8 mouse cellular contexts compared by ENCODE assay signal in the genomic region with DNA sequence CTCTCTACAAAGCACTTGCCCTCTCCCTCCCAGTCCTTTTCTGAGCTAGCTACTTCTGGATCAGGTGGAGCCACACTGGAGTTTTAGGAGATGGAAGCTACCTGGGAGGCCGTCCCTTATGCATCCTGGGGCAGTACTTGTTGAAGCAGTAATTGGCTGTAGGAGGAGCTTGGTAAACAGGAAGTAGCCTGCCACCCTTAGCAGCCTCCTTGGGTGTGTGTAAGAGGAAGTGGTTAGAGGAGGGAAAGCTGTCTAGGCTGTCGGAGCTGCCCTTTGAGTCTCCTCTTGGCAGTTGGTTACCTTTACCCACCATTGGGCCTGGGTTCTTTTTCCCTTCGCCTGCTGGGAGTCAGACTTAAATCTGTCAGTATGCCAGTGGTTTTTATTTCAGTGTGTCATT. TPM values are rescaled to one million over a fixed set of nuclear protein-coding genes. Genes with fewer than 3 reads are reported as not detected.
A peak's percentile ranks its signal among the peaks of the same experiment; 100 is the strongest.
DNase-seq lines count a peak whose midpoint lies in the region; ATAC-seq and TF ChIP-seq lines count a peak whose summit lies in the region.
"Had no signal": no experiment of that assay in that cellular context is flagged by ENCODE, and none has a peak within 500 bp of the region (broad histone marks: within the 10 kb centered on the region; RNA-seq: fewer than 3 reads in every experiment).

No protein-coding gene starts in this region.

- H3K9me3 ChIP-seq in CH12.LX (replicated peaks; ENCODE audit: low read length), result no peaks in the 10 kb centered on the region
- no peaks in the 10 kb centered on the region for H3K9me3 ChIP-seq in intestine, embryonic 15.5 days
- H3K9me3 ChIP-seq in stomach, embryonic 16.5 days (replicated peaks; ENCODE audit: control insufficient read depth, low read length), result no peaks in the 10 kb centered on the region
- H3K9me3 ChIP-seq: heart, embryonic 13.5 days had no signal

- no peak for TF ChIP-seq CTCF in CH12.LX (conservative IDR thresholded peaks at IDR 0.05 in 1 of 2, IDR thresholded peaks at IDR 0.05 in 1 of 2; ENCODE audit: low read depth in 2 of 2, low read length in 2 of 2)

- peak overlapping the region; percentile 63; the same call in 1 of the 2 replicates for H3K4me2 ChIP-seq in CH12.LX (ENCODE audit: insufficient read depth, low read depth, poor library complexity, severe bottlenecking)
- no peak overlapping the region for H3K4me2 ChIP-seq in intestine, embryonic 15.5 days (replicated peaks)
- H3K4me2 ChIP-seq in stomach, embryonic 16.5 days (ENCODE audit: low read depth, low read length), result 0 out of 2 replicates have a peak overlapping the region, but pooled peaks have one; percentile 3
- H3K4me2 ChIP-seq: heart, embryonic 13.5 days had no signal

- WGBS in intestine, embryonic 15.5 days, result 34% methylated on average over 3 of the region's 3 CpGs
- 42% methylated on average over 3 of the region's 3 CpGs for WGBS in stomach, embryonic 16.5 days

- TF ChIP-seq POLR2A in CH12.LX (IDR thresholded peaks at IDR 0.05; ENCODE audit: low read depth, low read length), result peak; percentile 70

- no peaks in the 10 kb centered on the region for H3K79me2 ChIP-seq in CH12.LX (replicated peaks; ENCODE audit: control insufficient read depth, extremely low read depth, insufficient read depth, poor library complexity, severe bottlenecking)

- no peak overlapping the region for H3K9ac ChIP-seq in CH12.LX (ENCODE audit: insufficient read depth, low read depth)
- no peak overlapping the region for H3K9ac ChIP-seq in intestine, embryonic 15.5 days
- H3K9ac ChIP-seq in stomach, embryonic 16.5 days (ENCODE audit: low read length), result no peak overlapping the region
- H3K9ac ChIP-seq: heart, embryonic 13.5 days had no signal

- TF ChIP-seq RAD21 in CH12.LX (IDR thresholded peaks at IDR 0.05; ENCODE audit: low read depth, low read length), result no peak

- in situ Hi-C loops in CH12.LX (cut with MboI; ENCODE audit: low pct_ligation_motif_present, low pct_unique_long_range_greater_than_20kb, low sequenced_read_pairs), result loop anchor here (5.0 to 10.0 kb wide), 2 partner anchors 159 to 212 kb away; no protein-coding TSS in a partner anchor

- peak overlapping the region in 1 of 3 experiments; percentile 39 for H3K4me3 ChIP-seq in CH12.LX (replicated peaks in 1 of 3; ENCODE audit: low read depth in 2 of 3, low read length in 2 of 3, poor library complexity in 1 of 3)
- no peak overlapping the region for H3K4me3 ChIP-seq in intestine, embryonic 15.5 days (replicated peaks)
- no peak overlapping the region for H3K4me3 ChIP-seq in stomach, embryonic 16.5 days (replicated peaks; ENCODE audit: low read length)
- H3K4me3 ChIP-seq: heart, embryonic 13.5 days had no signal

- dilution Hi-C loops in CH12.LX (cut with MboI; ENCODE audit: extremely low pct_ligation_motif_present, extremely low pct_unique_long_range_greater_than_20kb, low sequenced_read_pairs), result no loop called here

- H3K36me3 ChIP-seq in CH12.LX (replicated peaks in 1 of 2; ENCODE audit: control insufficient read depth in 1 of 2, insufficient read depth in 1 of 2, low read length in 1 of 2), result peaks cover 0 to 4% of the 10 kb centered on the region in 2 experiments
- no peaks in the 10 kb centered on the region for H3K36me3 ChIP-seq in intestine, embryonic 15.5 days
- H3K36me3 ChIP-seq in stomach, embryonic 16.5 days (ENCODE audit: control insufficient read depth, insufficient read depth, low read length), result no peaks in the 10 kb centered on the region

- peak; percentile 74 for ATAC-seq in intestine, embryonic 15.5 days
- ATAC-seq in stomach, embryonic 16.5 days (ENCODE audit: insufficient read depth, low FRiP score), result peak; percentile 59; the same call in 1 of the 2 replicates

- H3K4me1 ChIP-seq in CH12.LX (ENCODE audit: control insufficient read depth in 1 of 2, insufficient read depth in 2 of 2), result peaks cover 13 to 63% of the 10 kb centered on the region in 2 experiments
- H3K4me1 ChIP-seq in intestine, embryonic 15.5 days (replicated peaks), result peaks cover 20% of the 10 kb centered on the region
- peaks cover 28% of the 10 kb centered on the region for H3K4me1 ChIP-seq in stomach, embryonic 16.5 days (ENCODE audit: control insufficient read depth, insufficient read depth, low read length)

- peak overlapping the region; percentile 43; the same call in 1 of the 2 replicates for H3K27ac ChIP-seq in CH12.LX (ENCODE audit: insufficient read depth, low read depth)
- H3K27ac ChIP-seq in intestine, embryonic 15.5 days, result peak overlapping the region; percentile 37
- H3K27ac ChIP-seq in stomach, embryonic 16.5 days (ENCODE audit: low read length), result peak overlapping the region; percentile 63
- H3K27ac ChIP-seq: heart, embryonic 13.5 days had no signal

- peak; percentile 65 for TF ChIP-seq EP300 in CH12.LX (IDR thresholded peaks at IDR 0.05; ENCODE audit: low read length)

- no peaks in the 10 kb centered on the region for H3K27me3 ChIP-seq in CH12.LX (replicated peaks)
- H3K27me3 ChIP-seq in intestine, embryonic 15.5 days (replicated peaks), result no peaks in the 10 kb centered on the region
- H3K27me3 ChIP-seq in stomach, embryonic 16.5 days (ENCODE audit: control insufficient read depth, insufficient read depth, low read length), result no peaks in the 10 kb centered on the region
- H3K27me3 ChIP-seq: heart, embryonic 13.5 days had no signal

- peak; percentile 90 for DNase-seq in CH12.LX (ENCODE audit: extremely low read depth)
- DNase-seq in adipocyte (ENCODE audit: low spot score), result peak; percentile 75
- DNase-seq in lung, postnatal 10 days, result peak; percentile 61
- DNase-seq in cerebellum, adult 8-10 months, result no peak
- DNase-seq in right cerebral cortex, adult 18-20 months, result no peak

TF ChIP-seq in CH12.LX, 34 proteins besides CTCF, POLR2A, EP300 and RAD21:
- TF ChIP-seq SIN3A (IDR thresholded peaks at IDR 0.05; ENCODE audit: low read length), result peak; percentile 54; the same call in 1 of the 2 replicates
- no peak for TF ChIP-seq MAZ (IDR thresholded peaks at IDR 0.05; ENCODE audit: low read depth, low read length)
- TF ChIP-seq ZC3H11A (IDR thresholded peaks at IDR 0.05; ENCODE audit: low read depth, low read length), result no peak
- TF ChIP-seq NELFE (IDR thresholded peaks at IDR 0.05; ENCODE audit: low read depth, low read length), result peak; percentile 64; the same call in 1 of the 2 replicates
- no peak for TF ChIP-seq USF1 (IDR thresholded peaks at IDR 0.05; ENCODE audit: low read depth, low read length)
- TF ChIP-seq RCOR1 (conservative IDR thresholded peaks at IDR 0.05; ENCODE audit: low read depth, low read length), result peak; percentile 42; the same call in 1 of the 2 replicates
- TF ChIP-seq TCF12 (IDR thresholded peaks at IDR 0.05; ENCODE audit: low read depth, low read length), result peak; percentile 64
- peak; percentile 36; the same call in 1 of the 2 replicates for TF ChIP-seq ZMIZ1 (IDR thresholded peaks at IDR 0.05; ENCODE audit: low read depth, low read length)
- TF ChIP-seq GABPA (IDR thresholded peaks at IDR 0.05; ENCODE audit: insufficient replicate concordance, low read depth, low read length), result no peak
- TF ChIP-seq KAT2A (IDR thresholded peaks at IDR 0.05; ENCODE audit: insufficient replicate concordance, low read length), result 0 out of 2 replicates have a peak, but pooled peaks have one; percentile 45
- TF ChIP-seq ETS1 (conservative IDR thresholded peaks at IDR 0.05; ENCODE audit: low read depth, low read length), result 0 out of 2 replicates have a peak, but pooled peaks have one; percentile 20
- TF ChIP-seq UBTF (IDR thresholded peaks at IDR 0.05; ENCODE audit: low read depth, low read length), result no peak
- TF ChIP-seq JUN (IDR thresholded peaks at IDR 0.05; ENCODE audit: insufficient read depth, low read depth, low read length), result no peak
- no peak for TF ChIP-seq USF2 (conservative IDR thresholded peaks at IDR 0.05; ENCODE audit: low read depth, low read length)
- peak; percentile 95 for TF ChIP-seq ELF1 (IDR thresholded peaks at IDR 0.05; ENCODE audit: low read depth, low read length)
- peak; percentile 54; the same call in 1 of the 2 replicates for TF ChIP-seq BHLHE40 (IDR thresholded peaks at IDR 0.05; ENCODE audit: low read depth, low read length)
- peak; percentile 20; the same call in 1 of the 2 replicates for TF ChIP-seq SMC3 (IDR thresholded peaks at IDR 0.05; ENCODE audit: low read depth, low read length)
- peak; percentile 81 for TF ChIP-seq MAX (IDR thresholded peaks at IDR 0.05; ENCODE audit: low read length)
- 0 out of 2 replicates have a peak, but pooled peaks have one; percentile 23 for TF ChIP-seq MEF2A (IDR thresholded peaks at IDR 0.05; ENCODE audit: borderline replicate concordance, low read depth, low read length)
- no peak for TF ChIP-seq MAFK (IDR thresholded peaks at IDR 0.05; ENCODE audit: insufficient replicate concordance, low read length)
- TF ChIP-seq ZNF384 (IDR thresholded peaks at IDR 0.05; ENCODE audit: low read depth, low read length), result no peak
- no peak for TF ChIP-seq POLR2AphosphoS2 (IDR thresholded peaks at IDR 0.05; ENCODE audit: low read depth, low read length)
- peak; percentile 56; the same call in 1 of the 2 replicates for TF ChIP-seq E2F4 (IDR thresholded peaks at IDR 0.05; ENCODE audit: insufficient replicate concordance, low read depth, low read length)
- TF ChIP-seq NRF1 (IDR thresholded peaks at IDR 0.05; ENCODE audit: low read depth, low read length), result no peak
- no peak for TF ChIP-seq PAX5 (IDR thresholded peaks at IDR 0.05; ENCODE audit: low read length)
- peak; percentile 57 for TF ChIP-seq HCFC1 (IDR thresholded peaks at IDR 0.05; ENCODE audit: low read depth, low read length)
- TF ChIP-seq IRF4 (IDR thresholded peaks at IDR 0.05; ENCODE audit: low read depth, low read length), result peak; percentile 63
- TF ChIP-seq MYC (IDR thresholded peaks at IDR 0.05; ENCODE audit: low read depth, low read length), result no peak
- no peak for TF ChIP-seq MXI1 (IDR thresholded peaks at IDR 0.05; ENCODE audit: low read depth, low read length)
- TF ChIP-seq ZKSCAN1 (IDR thresholded peaks at IDR 0.05; ENCODE audit: borderline replicate concordance, low read depth, low read length), result no peak
- no peak for TF ChIP-seq JUND (conservative IDR thresholded peaks at IDR 0.05; ENCODE audit: low read depth, low read length)
- TF ChIP-seq CHD2 (IDR thresholded peaks at IDR 0.05; ENCODE audit: low read length), result no peak
- no peak for TF ChIP-seq CHD1 (IDR thresholded peaks at IDR 0.05; ENCODE audit: low read depth, low read length)
- peak; percentile 81 for TF ChIP-seq TBP (conservative IDR thresholded peaks at IDR 0.05; ENCODE audit: low read depth, low read length)

RNA-seq across cellular contexts. Expression of gene Pdk1, which starts 59.0 kb away (rescaled TPM):
- total RNA-seq in CH12.LX (2012; rRNA removed) (20.9 and 59.9 TPM in 2 replicates), CH12.LX (2014; rRNA removed) (75.3 and 78.5 TPM in 2 replicates)
- 26.4 and 35.9 TPM in 2 replicates for polyA plus RNA-seq in CH12.LX (2012; ENCODE audit: insufficient read length, low read depth)
- polyA plus RNA-seq in intestine, embryonic 15.5 days (2015; fragmentation: Nextera tagmentation; extraction: Ambion mirVana), result 66.8 and 78.3 TPM in 2 replicates
- 66.1 and 68.6 TPM in 2 replicates for polyA plus RNA-seq in stomach, embryonic 16.5 days (2015; fragmentation: Nextera tagmentation; extraction: Ambion mirVana)

Comparison
In these comparisons a context has a peak if more than half of its experiments do, and no peak if none do; other contexts are left out.
1. DNase-seq: peak in CH12.LX (single experiment), adipocyte (single experiment) and lung, postnatal 10 days (single experiment); none in cerebellum, adult 8-10 months (single experiment) and right cerebral cortex, adult 18-20 months (single experiment).
2. Peak in every context shown above with its lines, with median percentiles within 50 percentile points of each other: H3K27ac ChIP-seq.